Mouse (Mus musculus) kidney, postnatal 10 days (tissue): Measurements from ENCODE around the gene Olfr43.

Source experiments
- DNase-seq: peaks from one replicate; pipeline ENCODE4 v3.0.0; 2021; ENCODE audit warnings: mixed read lengths

Gene Olfr43

DNA sequence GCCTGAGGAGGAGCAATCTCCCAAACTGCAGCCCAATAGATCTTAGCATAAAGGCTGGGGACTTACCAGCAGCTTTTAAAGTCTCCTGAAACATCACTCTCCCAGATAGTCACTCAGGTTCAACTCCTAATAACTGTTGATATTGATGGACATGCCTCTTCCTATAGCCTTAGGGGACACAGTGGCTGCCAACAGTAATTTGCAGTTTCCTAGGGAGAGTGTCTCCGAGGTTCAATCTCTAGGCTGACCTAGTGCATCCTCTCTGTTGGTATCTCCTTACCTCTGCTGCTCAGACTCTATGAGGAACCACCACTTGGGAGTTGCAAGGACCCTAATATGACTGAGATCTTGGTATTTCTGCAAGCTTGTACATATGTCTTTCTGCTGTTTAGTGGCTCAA, at the start of gene Olfr43:
Olfr43 (minus strand) TSS at position 101 of the 400 bp plus-strand sequence.
- DNase-seq: no peak

GRCm38 (mm10) chr11:74259508-74259907, 48.3 kb upstream of the Olfr43 start, which contains the start of gene Olfr406:
Gene Olfr406, plus strand, starts transcription at chr11:74259808.
- no peak for DNase-seq

DNA sequence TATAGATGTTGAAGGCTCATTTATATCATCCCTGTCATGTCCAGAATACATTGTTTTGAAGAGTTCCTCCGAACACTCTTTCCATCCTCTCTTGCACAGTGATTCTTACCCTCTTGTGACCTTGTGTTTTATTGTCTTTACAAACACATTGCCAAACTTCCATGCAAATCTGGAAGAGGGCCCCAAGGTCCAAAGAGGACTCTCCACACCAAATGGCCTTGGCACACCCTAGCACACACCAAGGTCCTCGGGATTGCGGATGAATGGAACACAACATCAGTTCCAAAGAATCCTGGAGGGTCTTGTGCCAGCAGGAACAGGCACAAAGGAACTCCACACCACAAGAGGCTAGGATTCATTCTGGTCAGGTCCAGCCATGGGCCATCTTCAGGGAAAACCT, 30.0 kb upstream of the Olfr43 start:
- DNase-seq: no peak

- no peak for DNase-seq
Measured at GRCm38 (mm10) chr11:74185949-74186348, 25.2 kb downstream of the Olfr43 start, which contains the start of gene Olfr403. Gene Olfr403, plus strand, starts transcription at chr11:74186249.

GRCm38 (mm10) chr11:74183745-74184144, 27.4 kb downstream of the Olfr43 start:
- DNase-seq: no peak

DNA sequence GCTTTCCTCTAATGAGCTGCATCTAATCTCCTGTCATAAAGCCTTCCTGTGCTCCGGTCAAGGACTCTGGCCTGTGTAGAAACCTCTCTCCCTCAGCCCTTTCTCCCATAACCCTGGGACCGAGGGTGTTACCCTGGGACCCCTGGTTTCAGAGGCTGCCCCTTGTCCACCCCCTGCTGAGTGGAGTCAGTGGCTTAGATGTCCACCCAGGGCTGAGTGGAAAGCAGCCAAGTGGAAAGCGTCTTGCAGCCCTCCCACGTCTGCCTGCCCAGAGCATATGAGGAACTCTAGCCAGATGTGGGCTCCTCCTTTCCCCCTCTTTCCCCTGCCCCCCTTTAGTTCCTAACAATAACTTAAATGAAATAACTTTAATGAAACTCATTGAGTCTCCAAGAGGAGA, 28.0 kb downstream of the Olfr43 start:
- DNase-seq: peak; percentile 39

GRCm38 (mm10) chr11:74168771-74169170, 42.4 kb downstream of the Olfr43 start:
- DNase-seq: no peak
